Mouse (Mus musculus) lung, postnatal 0 days (tissue): Measurements from ENCODE around the gene Spsb2. TPM values are rescaled to one million over a fixed set of nuclear protein-coding genes. Genes with fewer than 3 reads are reported as not detected.

Experiments used
- ATAC-seq: fragments of 200-750 bp; cut with Nextera tagmentation; 2 replicates; pipeline ENCODE4 v1.8.0; 2017; ENCODE audit warnings: moderate library complexity
- DNase-seq: peaks from one replicate; pipeline ENCODE4 v3.0.0-alpha.2; 2016; ENCODE audit warnings: low spot score
- H3K27ac ChIP-seq: fragments of 300-500 bp; sonication (generic); 2 replicates; pipeline ENCODE4 v1.5.1; 2014; ENCODE audit warnings: antibody characterized with exemption, mild to moderate bottlenecking, low read length, mixed read lengths
- H3K27me3 ChIP-seq: fragments of 300-500 bp; sonication (generic); replicated peaks from 2 replicates; pipeline ENCODE4 v1.6.1; 2014; ENCODE audit warnings: low read length, mixed read lengths; ENCODE audit not compliant: insufficient read depth
- H3K36me3 ChIP-seq: fragments of 300-500 bp; sonication (generic); 2 replicates; pipeline ENCODE4 v1.6.1; 2014; ENCODE audit warnings: low read length, mixed read lengths; ENCODE audit not compliant: insufficient read depth
- H3K4me1 ChIP-seq: fragments of 300-500 bp; sonication (generic); 2 replicates; pipeline ENCODE4 v1.6.1; 2014; ENCODE audit warnings: antibody characterized with exemption, low read depth, low read length, mixed read lengths; ENCODE audit not compliant: insufficient read depth
- H3K4me2 ChIP-seq: fragments of 300-500 bp; sonication (generic); replicated peaks from 2 replicates; pipeline ENCODE4 v1.6.1; 2014; ENCODE audit warnings: low read depth, mild to moderate bottlenecking, low read length, moderate library complexity, mixed read lengths
- H3K4me3 ChIP-seq: fragments of 300-500 bp; sonication (generic); 2 replicates; pipeline ENCODE4 v1.5.1; 2014; ENCODE audit warnings: low read depth, low read length
- H3K9ac ChIP-seq: fragments of 300-500 bp; sonication (generic); replicated peaks from 2 replicates; pipeline ENCODE4 v1.6.1; 2014; ENCODE audit warnings: low read depth, mild to moderate bottlenecking
- H3K9me3 ChIP-seq: fragments of 300-500 bp; sonication (generic); 2 replicates; pipeline ENCODE4 v1.6.1; 2016; ENCODE audit warnings: low read length, mixed read lengths
- CTCF ChIP-seq: IDR thresholded peaks from 2 replicates; pipeline ENCODE4 v1.5.1; 2016; ENCODE audit warnings: antibody characterized with exemption, mild to moderate bottlenecking
- EP300 ChIP-seq: IDR thresholded peaks from 2 replicates; pipeline ENCODE4 v1.6.1; 2016; ENCODE audit warnings: antibody characterized with exemption, mild to moderate bottlenecking, control low read depth
- WGBS: fragments of 180-500 bp; shearing (Covaris S2); extraction: QIAGEN DNeasy Blood & Tissue Kit; methylation state at CpG from one replicate; pipeline ENCODE4 v1.1.7; 2014; 5-methylcytosine and 5-hydroxymethylcytosine counted together
- polyA plus RNA-seq: library from polyadenylated mRNA; unstranded; fragments of >200 nt; fragmentation: Nextera tagmentation; extraction: Ambion mirVana; gene quantifications from 2 replicates; pipeline ENCODE4 v1.2.1, GENCODE M21; 2015

Gene Spsb2
- polyA plus RNA-seq, 1 experiment from 2014 or later = 33.7 TPM

DNA sequence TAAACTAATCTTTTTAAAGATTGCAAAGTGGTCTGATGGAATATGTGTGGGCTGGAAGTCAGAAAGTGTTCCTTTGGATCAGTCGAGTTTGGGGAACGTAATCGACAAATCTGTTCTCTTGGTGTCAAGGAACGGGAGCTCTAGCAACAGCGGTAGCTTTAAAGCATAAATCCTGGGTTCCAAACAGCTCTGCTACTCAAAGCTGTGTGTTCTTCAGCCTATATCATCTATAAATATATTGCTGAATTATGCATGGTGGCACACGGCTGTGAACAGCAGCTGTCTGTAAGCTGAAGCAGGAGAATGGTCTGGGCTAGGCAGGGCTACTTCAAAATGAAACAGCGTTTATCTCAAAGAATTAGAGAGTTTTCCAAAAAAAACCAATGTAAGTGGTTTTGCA, 27.5 kb upstream of the Spsb2 start:
- H3K4me2 ChIP-seq = no peak overlapping the region
- no peak for DNase-seq
- no peaks in the 10 kb centered on the region for H3K27me3 ChIP-seq
- H3K9me3 ChIP-seq = no peaks in the 10 kb centered on the region
- 88% methylated on average over 7 of the region's 7 CpGs for WGBS
- no peak for ATAC-seq
- no peak overlapping the region for H3K27ac ChIP-seq
- no peak overlapping the region for H3K9ac ChIP-seq
- no peak overlapping the region for H3K4me3 ChIP-seq
- no peak for TF ChIP-seq EP300
- TF ChIP-seq CTCF = no peak
- H3K36me3 ChIP-seq = no peaks in the 10 kb centered on the region
- H3K4me1 ChIP-seq = 0 out of 2 replicates have a peak, but pooled peaks cover 4% of the 10 kb centered on the region

DNA sequence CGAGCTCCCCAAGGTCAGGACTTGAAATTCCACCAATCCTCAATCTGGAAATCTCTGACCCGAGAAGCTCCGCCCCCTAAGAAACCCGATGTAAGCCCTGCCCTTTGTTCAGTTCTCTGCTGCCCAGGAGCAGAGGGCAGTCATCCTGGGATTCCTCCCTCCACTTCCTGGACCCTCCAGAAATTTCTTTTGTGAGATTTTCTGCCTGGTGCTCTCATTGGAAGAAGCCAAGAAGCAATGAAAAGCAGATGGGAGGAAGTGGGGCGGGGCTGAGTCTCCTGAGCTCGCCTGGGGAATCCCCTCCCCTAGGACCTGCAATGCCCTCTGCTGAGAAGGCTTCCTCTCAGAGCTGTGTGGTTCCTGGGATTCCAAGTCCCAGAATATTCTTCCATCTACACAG, 26.0 kb upstream of the Spsb2 start:
- TF ChIP-seq EP300 = no peak
- TF ChIP-seq CTCF = no peak
- H3K4me3 ChIP-seq = peak overlapping the region; percentile 4; the same call in 1 of the 2 replicates
- 0 out of 2 replicates have a peak, but pooled peaks cover 4% of the 10 kb centered on the region for H3K4me1 ChIP-seq
- H3K27me3 ChIP-seq = no peaks in the 10 kb centered on the region
- peak; percentile 39 for DNase-seq
- 18% methylated on average over 6 of the region's 6 CpGs for WGBS
- no peak overlapping the region for H3K27ac ChIP-seq
- no peaks in the 10 kb centered on the region for H3K36me3 ChIP-seq
- peak overlapping the region; percentile 37; the same call in 1 of the 2 replicates for H3K4me2 ChIP-seq
- H3K9ac ChIP-seq = no peak overlapping the region
- peak; percentile 43; the same call in 1 of the 2 replicates for ATAC-seq
- no peaks in the 10 kb centered on the region for H3K9me3 ChIP-seq

DNA sequence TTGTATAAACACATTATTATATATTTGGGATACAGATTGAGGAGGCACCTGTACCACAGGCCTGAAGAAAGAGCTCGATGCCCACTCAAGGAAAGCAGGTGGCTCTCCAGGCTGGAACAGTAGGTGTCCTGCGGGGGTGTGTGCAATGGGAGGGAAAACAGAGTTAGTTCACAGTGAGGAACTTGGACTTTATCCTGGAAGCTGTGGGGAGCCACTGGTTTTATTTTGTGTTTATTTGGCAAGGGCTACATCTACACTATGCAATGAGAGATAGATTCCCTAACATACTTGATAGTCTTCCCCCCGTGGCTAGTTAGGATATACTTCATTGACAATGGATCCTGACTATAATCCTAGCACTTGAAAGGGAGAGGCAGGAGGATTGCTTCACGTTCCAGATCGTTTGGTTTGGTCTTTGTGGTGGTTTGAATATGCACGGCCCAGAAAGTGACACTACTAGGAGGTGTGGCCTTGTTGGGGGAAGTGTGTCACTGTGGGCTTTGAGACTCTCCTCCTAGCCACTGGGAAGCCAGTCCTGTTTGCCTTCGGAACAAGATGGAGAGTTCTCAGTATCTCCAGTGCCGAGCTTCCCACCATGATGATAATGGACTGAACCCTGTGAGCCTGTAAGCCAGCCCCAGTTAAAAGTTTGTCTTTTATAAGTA, 21.6 kb upstream of the Spsb2 start:
- no peak for TF ChIP-seq CTCF
- TF ChIP-seq EP300 = no peak
- no peak overlapping the region for H3K4me2 ChIP-seq

DNA sequence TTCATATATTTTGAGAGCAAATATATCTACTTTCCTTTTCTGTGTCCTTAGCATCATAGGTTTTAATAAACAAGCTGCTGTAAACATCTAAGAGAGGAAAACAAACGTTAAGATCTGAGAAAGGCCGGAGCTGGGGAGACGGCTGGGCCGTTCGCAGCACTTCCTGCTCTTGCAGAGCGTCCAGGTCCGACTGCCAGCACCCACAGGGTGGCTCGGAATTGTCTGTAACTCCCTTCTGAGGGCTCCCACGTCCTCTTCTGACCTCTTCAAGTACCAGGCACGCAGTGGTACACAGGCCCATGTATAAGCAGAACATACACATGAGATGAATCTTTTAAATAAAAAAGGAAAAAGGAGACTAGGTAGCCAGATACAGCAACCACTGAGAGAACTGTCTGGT, 20.7 kb upstream of the Spsb2 start:
- no peak for ATAC-seq
- Histone ChIP-seq H3K4me1 (no peaks in the 10 kb centered on the region), H3K4me2 (no peak overlapping the region), H3K27ac (no peak overlapping the region), H3K27me3 (no peaks in the 10 kb centered on the region), H3K9ac (no peak overlapping the region), H3K4me3 (no peak overlapping the region), H3K9me3 (no peaks in the 10 kb centered on the region), H3K36me3 (no peaks in the 10 kb centered on the region)
- DNase-seq = no peak
- TF ChIP-seq EP300 (no peak), CTCF (no peak)
- 52% methylated on average over 10 of the region's 10 CpGs for WGBS

More for the DNA sequence above, 21.6 kb upstream of the Spsb2 start:
- H3K9me3 ChIP-seq = no peaks in the 10 kb centered on the region
- no peak overlapping the region for H3K4me3 ChIP-seq
- no peak overlapping the region for H3K27ac ChIP-seq
- no peak overlapping the region for H3K9ac ChIP-seq
- no peaks in the 10 kb centered on the region for H3K27me3 ChIP-seq
- DNase-seq (no peak), ATAC-seq (no peak)
- H3K36me3 ChIP-seq = no peaks in the 10 kb centered on the region
- WGBS = 48% methylated on average over 8 of the region's 8 CpGs
- H3K4me1 ChIP-seq = 0 out of 2 replicates have a peak, but pooled peaks cover 4% of the 10 kb centered on the region

DNA sequence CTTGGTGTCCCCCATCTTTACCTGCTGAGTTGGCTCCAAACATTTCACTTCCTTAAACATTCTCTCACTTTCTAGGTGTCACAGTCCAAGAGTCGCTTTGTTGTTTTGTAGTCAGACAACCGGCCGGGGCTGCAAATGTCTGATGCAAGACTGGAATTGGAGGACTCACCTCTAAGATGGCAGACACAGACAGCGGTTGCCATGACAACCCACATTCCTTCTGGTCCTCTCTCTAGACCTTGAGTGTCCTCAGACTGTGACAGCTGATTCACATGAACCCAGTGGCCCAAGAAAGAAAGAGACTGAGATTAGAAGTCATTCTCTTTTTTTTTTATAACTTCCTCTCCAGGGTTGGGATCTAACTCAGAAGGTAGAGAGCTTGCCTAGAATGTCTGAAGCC, 18.9 kb upstream of the Spsb2 start:
- 66% methylated on average over 4 of the region's 4 CpGs for WGBS
- Histone ChIP-seq H3K27ac (no peak overlapping the region), H3K36me3 (no peaks in the 10 kb centered on the region), H3K27me3 (no peaks in the 10 kb centered on the region), H3K9me3 (no peaks in the 10 kb centered on the region), H3K4me1 (no peaks in the 10 kb centered on the region), H3K4me2 (no peak overlapping the region), H3K9ac (no peak overlapping the region), H3K4me3 (no peak overlapping the region)
- DNase-seq (no peak), ATAC-seq (no peak)
- TF ChIP-seq CTCF (no peak), EP300 (no peak)

DNA sequence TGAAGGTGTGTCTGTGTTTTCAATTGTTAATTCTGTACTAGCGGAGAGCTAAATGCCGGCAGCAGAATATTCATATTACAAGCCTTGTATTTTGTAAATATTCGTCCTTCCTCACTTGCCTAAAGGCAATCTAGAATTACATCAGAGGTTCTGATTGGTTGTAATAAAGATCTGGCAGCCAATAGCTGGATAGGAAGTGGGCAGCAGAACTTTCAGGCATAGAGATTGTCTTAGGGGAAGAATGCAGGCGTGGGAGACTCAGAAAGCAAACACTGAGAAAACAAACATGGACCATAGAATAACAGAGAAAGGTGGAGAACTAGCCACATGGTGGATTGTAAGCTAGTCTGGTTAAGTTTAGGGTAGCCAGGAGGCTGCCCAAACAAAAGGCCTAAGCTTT, 18.3 kb upstream of the Spsb2 start:
- Histone ChIP-seq H3K36me3 (no peaks in the 10 kb centered on the region), H3K27ac (no peak overlapping the region), H3K4me1 (no peaks in the 10 kb centered on the region), H3K4me3 (no peak overlapping the region), H3K9ac (no peak overlapping the region), H3K9me3 (no peaks in the 10 kb centered on the region), H3K27me3 (no peaks in the 10 kb centered on the region), H3K4me2 (no peak overlapping the region)
- no peak for DNase-seq
- TF ChIP-seq CTCF (no peak), EP300 (no peak)
- no peak for ATAC-seq
- WGBS = 42% methylated on average over 4 of the region's 4 CpGs
